Mouse (Mus musculus) stomach, postnatal 0 days (tissue): ENCODE results near the gene St7.

Experiments
- CTCF ChIP-seq: IDR thresholded peaks from 2 replicates; pipeline ENCODE4 v1.5.1; 2016; ENCODE audit warnings: antibody characterized with exemption, low read depth, mild to moderate bottlenecking, moderate library complexity
- EP300 ChIP-seq: optimal IDR thresholded peaks from 2 replicates; pipeline ENCODE3; 2016; ENCODE audit warnings: antibody characterized with exemption

GRCm38 (mm10) chr6:17828382-17828781, 135.6 kb downstream of the St7 start:
- TF ChIP-seq CTCF (no peak), EP300 (no peak)
